Mouse (Mus musculus) brain, embryonic 14.5 days (tissue): ENCODE measurements at regions not wholly inside any gene's neighbourhood (a gene's known extent, or its start where the extent isn't known, plus 50 kb on each side); places are given as distances from the start of the nearest gene placed in this dataset.

ENCODE experiments used
- CTCF ChIP-seq: fragments of 200-500 bp; IDR thresholded peaks from 2 replicates; pipeline ENCODE4 v1.5.1; 2012; ENCODE audit warnings: inconsistent platforms, mild to moderate bottlenecking, moderate library complexity, borderline replicate concordance; ENCODE audit not compliant: insufficient read depth, insufficient read length; ENCODE audit errors: extremely low read depth
- POLR2A ChIP-seq: fragments of 200-500 bp; IDR thresholded peaks from 2 replicates; pipeline ENCODE4 v1.6.1; 2012; ENCODE audit warnings: mild to moderate bottlenecking, inconsistent platforms, borderline replicate concordance; ENCODE audit not compliant: poor library complexity, insufficient read depth, insufficient read length, severe bottlenecking; ENCODE audit errors: extremely low read depth

DNA sequence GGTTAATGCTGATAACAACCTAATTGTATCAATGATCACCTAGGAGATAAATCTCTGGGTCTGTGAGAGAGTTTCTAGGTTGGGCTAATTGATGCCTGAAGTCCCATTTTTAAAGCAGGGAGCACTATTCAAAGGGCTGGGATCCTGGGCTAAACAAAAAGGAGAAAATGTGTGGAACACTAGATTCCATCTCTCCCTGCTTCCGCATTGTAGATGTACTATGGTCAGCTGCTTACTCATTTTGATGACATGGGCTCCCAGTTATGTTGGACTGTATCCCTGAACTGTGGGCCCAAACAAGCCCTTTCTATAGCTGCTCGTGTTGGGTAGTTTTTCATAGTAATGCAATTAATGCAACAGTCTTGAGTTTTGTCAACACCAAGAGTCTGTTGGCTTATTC lies 1047.1 kb downstream of the Synb start:
- no peak for TF ChIP-seq CTCF
- no peak for TF ChIP-seq POLR2A
